Mouse (Mus musculus): ENCODE measurements at regions not wholly inside any gene's neighbourhood (a gene's known extent, or its start where the extent isn't known, plus 50 kb on each side); places are given as distances from the start of the nearest gene placed in this dataset.
A peak's percentile ranks its signal among the peaks of the same experiment; 100 is the strongest.

DNA sequence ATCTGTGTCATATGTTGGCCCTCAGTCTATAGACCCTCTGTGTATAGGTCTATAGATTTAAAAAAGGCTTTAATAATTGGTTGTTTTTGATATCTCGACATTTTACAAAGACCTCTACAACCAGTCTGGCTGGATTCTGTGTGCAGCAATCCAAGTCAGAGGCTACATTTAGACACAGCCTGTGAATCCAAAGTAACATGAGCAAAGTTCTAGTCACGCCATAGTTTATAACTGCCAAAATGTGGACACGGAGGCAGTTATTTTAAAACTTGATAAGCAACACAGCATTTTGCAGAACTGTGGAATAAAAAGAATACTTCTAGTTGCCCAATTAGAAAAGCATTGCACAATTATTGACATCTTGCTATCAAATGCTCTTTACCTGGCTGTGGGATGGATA is 320.6 kb upstream of the Nr2f1 start:
- no peak overlapping the region for H3K27ac ChIP-seq (ENCODE audit: low read depth, low read length)
- no peaks in the 10 kb centered on the region for H3K36me3 ChIP-seq (ENCODE audit: insufficient read depth)
- H3K9ac ChIP-seq, result no peak overlapping the region
- no peaks in the 10 kb centered on the region for H3K9me3 ChIP-seq (ENCODE audit: low read length)
- H3K27me3 ChIP-seq (ENCODE audit: insufficient read depth, low read length), result no peaks in the 10 kb centered on the region
- H3K4me1 ChIP-seq (ENCODE audit: insufficient read depth), result no peaks in the 10 kb centered on the region
- no peak for TF ChIP-seq CTCF (IDR thresholded peaks at IDR 0.05; ENCODE audit: low read depth)
- DNase-seq (no peak), ATAC-seq (no peak)
- WGBS, result 75% methylated on average over 3 of the region's 3 CpGs
- no peak overlapping the region for H3K4me3 ChIP-seq (ENCODE audit: low read depth, low read length)
- H3K4me2 ChIP-seq (ENCODE audit: low read depth), result no peak overlapping the region

DNA sequence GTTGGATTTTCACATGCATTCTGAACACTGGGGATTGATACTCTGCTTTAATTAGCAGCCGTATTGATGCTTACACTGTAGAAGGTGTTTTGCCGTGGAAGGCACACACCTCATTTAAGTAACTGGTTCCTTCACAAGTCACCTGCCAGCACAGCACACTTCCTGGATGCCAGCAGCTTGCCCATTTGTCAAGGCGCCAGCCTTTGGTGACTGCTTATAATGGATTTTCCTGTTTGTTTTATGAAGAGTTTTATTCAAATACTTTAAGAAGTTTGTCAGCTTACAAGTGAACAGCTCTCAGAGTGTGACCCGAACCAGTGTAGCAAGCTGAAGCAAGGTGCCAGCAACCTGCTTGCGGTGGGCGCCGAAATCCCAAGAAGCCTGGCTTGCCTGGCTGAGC is 301.0 kb upstream of the Nr2f1 start:
- Histone ChIP-seq H3K4me1 (ENCODE audit: insufficient read depth) (no peaks in the 10 kb centered on the region), H3K36me3 (ENCODE audit: insufficient read depth) (no peaks in the 10 kb centered on the region), H3K27me3 (ENCODE audit: insufficient read depth, low read length) (no peaks in the 10 kb centered on the region), H3K9ac (no peak overlapping the region), H3K27ac (ENCODE audit: low read depth, low read length) (no peak overlapping the region), H3K9me3 (ENCODE audit: low read length) (no peaks in the 10 kb centered on the region), H3K4me2 (ENCODE audit: low read depth) (no peak overlapping the region), H3K4me3 (ENCODE audit: low read depth, low read length) (no peak overlapping the region)
- TF ChIP-seq CTCF (IDR thresholded peaks at IDR 0.05; ENCODE audit: low read depth), result no peak
- ATAC-seq (no peak), DNase-seq (peak; percentile 23)
- 64% methylated on average over 7 of the region's 7 CpGs for WGBS

DNA sequence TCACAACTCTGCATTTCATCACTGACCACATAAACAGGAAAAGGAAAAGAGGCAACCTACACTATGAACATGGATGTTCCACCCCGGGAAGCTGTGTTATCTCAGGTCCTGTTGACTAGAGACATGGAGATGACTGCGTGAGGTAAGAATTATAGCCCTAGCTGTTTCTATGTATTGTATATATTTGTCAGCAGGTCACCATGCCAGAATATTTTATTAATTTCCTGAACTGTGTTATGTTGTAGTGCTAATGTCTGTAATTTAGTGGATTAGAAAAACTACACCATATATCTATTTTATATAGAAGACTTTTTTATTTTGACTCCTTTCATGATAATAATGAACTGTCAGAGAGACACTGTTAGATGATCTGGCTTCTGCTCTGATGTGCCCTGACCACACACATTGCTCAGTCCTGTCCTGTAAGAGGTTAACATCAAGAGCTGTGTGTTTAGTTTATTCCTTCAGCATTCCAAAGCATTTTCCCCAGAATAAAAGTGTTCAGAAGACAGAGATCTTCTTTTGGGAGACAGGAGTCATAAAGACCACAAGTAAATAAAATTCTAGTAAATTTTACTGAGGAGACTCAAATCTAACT is 284.3 kb upstream of the Nr2f1 start:
- Histone ChIP-seq H3K27me3 (ENCODE audit: insufficient read depth, low read length) (no peaks in the 10 kb centered on the region), H3K9me3 (ENCODE audit: low read length) (no peaks in the 10 kb centered on the region), H3K4me3 (ENCODE audit: low read depth, low read length) (no peak overlapping the region), H3K27ac (ENCODE audit: low read depth, low read length) (no peak overlapping the region), H3K9ac (no peak overlapping the region), H3K4me1 (ENCODE audit: insufficient read depth) (no peaks in the 10 kb centered on the region), H3K36me3 (ENCODE audit: insufficient read depth) (no peaks in the 10 kb centered on the region), H3K4me2 (ENCODE audit: low read depth) (no peak overlapping the region)
- 87% methylated on average over 2 of the region's 2 CpGs for whole genome bisulfite sequencing
- no peak for ATAC-seq
- no peak for DNase-seq
- no peak for TF ChIP-seq CTCF (IDR thresholded peaks at IDR 0.05; ENCODE audit: low read depth)

DNA sequence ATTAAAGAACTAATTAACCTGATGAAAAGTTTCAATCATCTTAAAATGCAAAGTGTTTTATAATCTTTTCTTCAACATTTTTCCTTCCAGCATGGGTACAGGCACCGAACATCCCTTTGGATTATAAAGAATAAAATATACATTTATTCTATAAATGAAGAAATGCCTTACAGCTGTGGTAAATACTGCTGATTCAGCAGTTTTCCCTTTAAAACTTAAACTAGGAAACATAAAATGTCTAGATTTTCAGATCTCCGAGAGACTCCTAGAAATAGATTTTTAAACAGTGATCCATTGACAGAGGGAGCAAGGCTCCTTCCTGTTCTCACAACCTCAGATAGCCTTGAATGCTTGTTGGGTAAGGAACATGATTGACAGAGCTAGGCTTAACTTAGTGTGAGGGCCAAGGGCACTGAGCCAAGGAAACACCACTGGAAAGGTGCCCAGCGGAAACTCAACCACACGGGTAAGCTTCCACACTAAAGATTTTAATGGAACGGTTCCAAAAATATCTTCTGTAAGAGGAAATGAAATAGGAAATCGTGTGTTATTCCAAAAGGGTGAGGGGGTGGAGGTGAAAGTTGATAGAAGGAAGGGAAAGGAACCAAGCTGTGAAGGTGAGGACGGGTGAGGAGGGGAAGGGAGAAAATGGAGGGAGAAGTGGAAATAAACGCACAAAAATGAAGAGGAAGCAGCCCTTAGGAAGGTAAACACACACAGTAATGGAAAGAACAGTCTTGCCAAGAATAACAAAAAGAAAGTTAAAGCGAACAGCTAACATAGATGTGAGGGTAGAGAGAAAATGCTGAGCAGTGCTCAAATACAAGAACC is 283.6 kb upstream of the Nr2f1 start:
- ATAC-seq (no peak), DNase-seq (peak; percentile 29)
- no peaks in the 10 kb centered on the region for H3K9me3 ChIP-seq (ENCODE audit: low read length)
- no peaks in the 10 kb centered on the region for H3K36me3 ChIP-seq (ENCODE audit: insufficient read depth)
- no peaks in the 10 kb centered on the region for H3K27me3 ChIP-seq (ENCODE audit: insufficient read depth, low read length)
- no peak overlapping the region for H3K4me3 ChIP-seq (ENCODE audit: low read depth, low read length)
- no peak overlapping the region for H3K4me2 ChIP-seq (ENCODE audit: low read depth)
- H3K4me1 ChIP-seq (ENCODE audit: insufficient read depth), result no peaks in the 10 kb centered on the region
- TF ChIP-seq CTCF (IDR thresholded peaks at IDR 0.05; ENCODE audit: low read depth), result no peak
- H3K27ac ChIP-seq (ENCODE audit: low read depth, low read length), result no peak overlapping the region
- H3K9ac ChIP-seq, result no peak overlapping the region
- 39% methylated on average over 9 of the region's 9 CpGs for WGBS

DNA sequence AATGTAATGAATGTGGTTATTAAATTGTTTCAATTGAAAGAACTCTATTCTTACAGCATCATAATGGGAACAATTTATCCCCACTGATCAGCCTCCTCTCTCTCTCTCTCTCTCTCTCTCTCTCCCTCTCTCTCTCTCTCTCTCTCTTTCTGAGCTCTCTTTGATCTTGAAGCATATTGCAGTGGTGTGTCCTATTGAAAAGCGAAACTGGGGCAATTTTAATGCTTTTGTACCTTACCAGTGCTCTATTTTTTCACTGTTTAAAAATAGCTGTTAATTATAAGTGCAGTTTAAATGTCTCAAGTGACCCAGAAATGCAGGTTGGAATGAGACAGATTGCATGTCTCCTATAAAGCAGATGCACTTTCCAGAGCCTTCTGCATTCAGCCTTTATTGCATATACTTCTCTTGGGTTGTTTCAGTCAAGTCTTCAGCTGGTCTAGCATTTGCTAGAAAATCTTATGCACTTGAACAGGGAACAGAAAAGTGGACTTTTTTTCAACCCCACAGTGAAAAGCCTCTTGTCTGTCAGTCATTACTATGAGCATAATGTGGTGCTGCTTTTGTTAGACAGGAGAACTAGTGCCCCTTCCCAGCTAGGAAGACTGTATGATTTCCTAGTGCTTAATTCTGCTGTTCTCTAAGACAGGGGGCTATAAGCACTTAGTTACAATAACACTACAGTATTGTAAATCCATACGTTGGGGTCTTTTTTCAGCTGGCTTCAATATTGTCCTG is 251.9 kb upstream of the Nr2f1 start:
- no peak for TF ChIP-seq CTCF (IDR thresholded peaks at IDR 0.05; ENCODE audit: low read depth)
- WGBS, result 29% methylated on average over 2 of the region's 2 CpGs
- ATAC-seq, result no peak

DNA sequence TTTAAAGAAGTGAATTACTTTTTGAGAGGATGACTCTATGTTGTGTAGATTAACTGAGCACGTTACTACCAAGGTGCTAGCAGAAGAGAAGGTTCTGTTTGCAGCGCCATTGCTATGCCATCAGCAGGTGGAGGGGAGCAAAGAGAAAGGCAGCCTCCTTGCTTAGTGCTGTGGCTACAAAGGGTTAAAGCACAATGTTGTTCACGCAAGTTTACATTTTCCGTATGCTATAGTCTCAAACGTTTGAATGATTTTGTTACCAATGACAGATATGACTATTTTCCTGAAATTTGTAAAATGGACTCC is 247.1 kb upstream of the Nr2f1 start:
- DNase-seq (no peak), ATAC-seq (peak; percentile 47; the same call in 1 of the 2 replicates)
- no peaks in the 10 kb centered on the region for H3K36me3 ChIP-seq (ENCODE audit: insufficient read depth)
- H3K4me3 ChIP-seq (ENCODE audit: low read depth, low read length), result peak overlapping the region; percentile 8; the same call in 1 of the 2 replicates
- H3K27ac ChIP-seq (ENCODE audit: low read depth, low read length), result no peak overlapping the region
- H3K4me1 ChIP-seq (ENCODE audit: insufficient read depth), result peaks cover 12% of the 10 kb centered on the region
- H3K9me3 ChIP-seq (ENCODE audit: low read length), result no peaks in the 10 kb centered on the region
- peak overlapping the region; percentile 41 for H3K4me2 ChIP-seq (ENCODE audit: low read depth)
- 26% methylated on average over 5 of the region's 5 CpGs for WGBS
- no peak overlapping the region for H3K9ac ChIP-seq
- no peak for TF ChIP-seq CTCF (IDR thresholded peaks at IDR 0.05; ENCODE audit: low read depth)
- H3K27me3 ChIP-seq (ENCODE audit: insufficient read depth, low read length), result no peaks in the 10 kb centered on the region

More for the DNA sequence above, 251.9 kb upstream of the Nr2f1 start:
- H3K27ac ChIP-seq (ENCODE audit: low read depth, low read length), result no peak overlapping the region
- no peak for DNase-seq
- H3K9ac ChIP-seq, result no peak overlapping the region
- no peaks in the 10 kb centered on the region for H3K27me3 ChIP-seq (ENCODE audit: insufficient read depth, low read length)
- no peaks in the 10 kb centered on the region for H3K36me3 ChIP-seq (ENCODE audit: insufficient read depth)
- H3K4me2 ChIP-seq (ENCODE audit: low read depth), result no peak overlapping the region
- no peak overlapping the region for H3K4me3 ChIP-seq (ENCODE audit: low read depth, low read length)
- no peaks in the 10 kb centered on the region for H3K9me3 ChIP-seq (ENCODE audit: low read length)
- H3K4me1 ChIP-seq (ENCODE audit: insufficient read depth), result peaks cover 3% of the 10 kb centered on the region; the same call in 1 of the 2 replicates

Measured in forebrain, postnatal 0 days (tissue).